Mouse (Mus musculus) CH12.LX (cell line): Measurements from ENCODE around the gene C1qtnf7. TPM values are rescaled to one million over a fixed set of nuclear protein-coding genes. Genes with fewer than 3 reads are reported as not detected.

Source experiments
- DNase-seq: peaks from one replicate; pipeline ENCODE4 v3.0.0-alpha.2; 2013; ENCODE audit errors: extremely low read depth
- H3K27ac ChIP-seq: 2 replicates; pipeline ENCODE4 v1.5.1; 2012; ENCODE audit warnings: low read depth, mild to moderate bottlenecking, control low read depth, moderate library complexity; ENCODE audit not compliant: insufficient read depth
- H3K27me3 ChIP-seq: replicated peaks from 2 replicates; pipeline ENCODE3; 2012; ENCODE audit warnings: inconsistent platforms
- H3K36me3 ChIP-seq, 2 experiments: replicated peaks in 1 of 2; 2 replicates each; pipeline versions ENCODE3 to v1.6.1; 2012; ENCODE audit warnings: inconsistent platforms in 1 of 2, low read length in 1 of 2, mild to moderate bottlenecking in 1 of 2, mixed read lengths in 1 of 2, moderate library complexity in 1 of 2; ENCODE audit not compliant: control insufficient read depth in 1 of 2, insufficient read depth in 1 of 2
- H3K4me1 ChIP-seq, 2 experiments: 2 replicates each; pipeline ENCODE4 v1.6.1; 2012; ENCODE audit warnings: inconsistent platforms in 1 of 2, moderate library complexity in 1 of 2; ENCODE audit not compliant: insufficient read depth in 2 of 2, control insufficient read depth in 1 of 2
- H3K4me2 ChIP-seq: 2 replicates; pipeline ENCODE4 v1.6.1; 2012; ENCODE audit warnings: low read depth, mild to moderate bottlenecking, control low read depth; ENCODE audit not compliant: poor library complexity, insufficient read depth, severe bottlenecking
- H3K4me3 ChIP-seq, 3 experiments: fragments of 150-350 bp in 1 of 3; sonication (generic) in 1 of 3; replicated peaks in 1 of 3; 2 replicates each; pipeline versions ENCODE3 to v1.5.1; 2011 to 2012; ENCODE audit warnings: low read depth in 2 of 3, low read length in 2 of 3, mild to moderate bottlenecking in 2 of 3, moderate library complexity in 2 of 3, control low read depth in 1 of 3, improper control_type of control experiment in 1 of 3, inconsistent platforms in 1 of 3, mixed read lengths in 1 of 3; ENCODE audit not compliant: poor library complexity in 1 of 3
- H3K79me2 ChIP-seq: replicated peaks from 2 replicates; pipeline ENCODE4 v1.6.1; 2012; ENCODE audit warnings: mild to moderate bottlenecking, moderate library complexity; ENCODE audit not compliant: control insufficient read depth, poor library complexity, insufficient read depth, severe bottlenecking; ENCODE audit errors: extremely low read depth
- H3K9ac ChIP-seq: 2 replicates; pipeline ENCODE4 v1.6.1; 2012; ENCODE audit warnings: low read depth, mild to moderate bottlenecking, control low read depth, moderate library complexity; ENCODE audit not compliant: insufficient read depth
- H3K9me3 ChIP-seq: replicated peaks from 2 replicates; pipeline ENCODE3; 2012; ENCODE audit warnings: low read length, inconsistent platforms, mixed read lengths
- CHD1 ChIP-seq: IDR thresholded peaks from 2 replicates; pipeline ENCODE4 v1.6.1; 2012; ENCODE audit warnings: low read depth, low read length, improper control_type of control experiment, inconsistent platforms
- CTCF ChIP-seq, 2 experiments: IDR thresholded peaks in 1 of 2; conservative IDR thresholded peaks in 1 of 2; 2 replicates each; pipeline ENCODE4 v1.5.1; 2011 to 2012; ENCODE audit warnings: low read depth in 2 of 2, low read length in 2 of 2, improper control_type of control experiment in 1 of 2, inconsistent platforms in 1 of 2, mild to moderate bottlenecking in 1 of 2, moderate library complexity in 1 of 2
- E2F4 ChIP-seq: IDR thresholded peaks from 2 replicates; pipeline ENCODE4 v1.6.1; 2011; ENCODE audit warnings: low read depth, low read length, improper control_type of control experiment; ENCODE audit not compliant: insufficient replicate concordance
- ELF1 ChIP-seq: IDR thresholded peaks from 2 replicates; pipeline ENCODE4 v1.6.1; 2014; ENCODE audit warnings: low read depth, mild to moderate bottlenecking, inconsistent platforms, low read length, improper control_type of control experiment
- EP300 ChIP-seq: IDR thresholded peaks from 2 replicates; pipeline ENCODE4 v1.6.1; 2011; ENCODE audit warnings: low read length, improper control_type of control experiment
- ETS1 ChIP-seq: conservative IDR thresholded peaks from 2 replicates; pipeline ENCODE4 v1.6.1; 2012; ENCODE audit warnings: low read depth, mild to moderate bottlenecking, inconsistent platforms, low read length, improper control_type of control experiment, moderate library complexity
- GABPA ChIP-seq: IDR thresholded peaks from 2 replicates; pipeline ENCODE4 v1.6.1; 2012; ENCODE audit warnings: low read depth, low read length, improper control_type of control experiment, inconsistent platforms; ENCODE audit not compliant: insufficient replicate concordance
- JUN ChIP-seq: IDR thresholded peaks from 2 replicates; pipeline ENCODE4 v1.6.1; 2011; ENCODE audit warnings: low read depth, mild to moderate bottlenecking, low read length, improper control_type of control experiment, moderate library complexity; ENCODE audit not compliant: insufficient read depth
- MAFK ChIP-seq: IDR thresholded peaks from 2 replicates; pipeline ENCODE4 v1.6.1; 2011; ENCODE audit warnings: low read length, improper control_type of control experiment; ENCODE audit not compliant: insufficient replicate concordance
- MAZ ChIP-seq: IDR thresholded peaks from 2 replicates; pipeline ENCODE4 v1.6.1; 2012; ENCODE audit warnings: low read depth, mild to moderate bottlenecking, inconsistent platforms, low read length, improper control_type of control experiment, moderate library complexity
- MXI1 ChIP-seq: IDR thresholded peaks from 2 replicates; pipeline ENCODE4 v1.6.1; 2011; ENCODE audit warnings: mild to moderate bottlenecking, low read depth, low read length, improper control_type of control experiment
- MYC ChIP-seq: IDR thresholded peaks from 2 replicates; pipeline ENCODE4 v1.6.1; 2011; ENCODE audit warnings: low read depth, mild to moderate bottlenecking, improper control_type of control experiment, low read length
- PAX5 ChIP-seq: IDR thresholded peaks from 2 replicates; pipeline ENCODE4 v1.6.1; 2012; ENCODE audit warnings: low read length, inconsistent platforms, mixed read lengths
- POLR2A ChIP-seq: IDR thresholded peaks from 2 replicates; pipeline ENCODE4 v1.6.1; 2011; ENCODE audit warnings: low read depth, mild to moderate bottlenecking, improper control_type of control experiment, low read length
- POLR2AphosphoS2 ChIP-seq: IDR thresholded peaks from 2 replicates; pipeline ENCODE4 v1.6.1; 2011; ENCODE audit warnings: low read depth, low read length, improper control_type of control experiment
- RAD21 ChIP-seq: IDR thresholded peaks from 2 replicates; pipeline ENCODE4 v1.6.1; 2011; ENCODE audit warnings: low read depth, mild to moderate bottlenecking, low read length, improper control_type of control experiment, moderate library complexity
- SIN3A ChIP-seq: IDR thresholded peaks from 2 replicates; pipeline ENCODE4 v1.6.1; 2012; ENCODE audit warnings: low read length, improper control_type of control experiment, inconsistent platforms
- SMC3 ChIP-seq: IDR thresholded peaks from 2 replicates; pipeline ENCODE4 v1.6.1; 2011; ENCODE audit warnings: low read depth, low read length, improper control_type of control experiment
- TCF12 ChIP-seq: IDR thresholded peaks from 2 replicates; pipeline ENCODE4 v1.6.1; 2014; ENCODE audit warnings: low read depth, mild to moderate bottlenecking, inconsistent platforms, low read length, improper control_type of control experiment
- USF1 ChIP-seq: IDR thresholded peaks from 2 replicates; pipeline ENCODE4 v1.6.1; 2014; ENCODE audit warnings: low read depth, mild to moderate bottlenecking, inconsistent platforms, low read length, improper control_type of control experiment
- USF2 ChIP-seq: conservative IDR thresholded peaks from 2 replicates; pipeline ENCODE4 v1.6.1; 2011; ENCODE audit warnings: low read depth, low read length, improper control_type of control experiment
- ZKSCAN1 ChIP-seq: IDR thresholded peaks from 2 replicates; pipeline ENCODE4 v1.6.1; 2012; ENCODE audit warnings: low read depth, inconsistent platforms, low read length, improper control_type of control experiment, borderline replicate concordance
- ZMIZ1 ChIP-seq: IDR thresholded peaks from 2 replicates; pipeline ENCODE4 v1.6.1; 2012; ENCODE audit warnings: low read depth, mild to moderate bottlenecking, inconsistent platforms, low read length, improper control_type of control experiment
- ZNF384 ChIP-seq: IDR thresholded peaks from 2 replicates; pipeline ENCODE4 v1.6.1; 2012; ENCODE audit warnings: low read depth, low read length, improper control_type of control experiment, inconsistent platforms
- dilution Hi-C: fragments of 300-500 bp; cut with MboI; formaldehyde crosslinking; loops from 2 replicates; pipeline ENCODE4 v1.14.3; 2020; ENCODE audit warnings: low sequenced_read_pairs; ENCODE audit not compliant: extremely low pct_unique_long_range_greater_than_20kb, extremely low pct_ligation_motif_present
- in situ Hi-C: fragments of 300-500 bp; cut with MboI; formaldehyde crosslinking; loops from 3 replicates; pipeline ENCODE4 v1.14.3; 2019; ENCODE audit warnings: low sequenced_read_pairs, low pct_ligation_motif_present, low pct_unique_long_range_greater_than_20kb, mixed read lengths
- polyA plus RNA-seq: library from polyadenylated mRNA; unstranded; fragments of >175 nt; gene quantifications from 2 replicates; pipeline ENCODE4 v1.2.1, GENCODE M21; 2012; ENCODE audit warnings: low read depth; ENCODE audit not compliant: insufficient read length
- total RNA-seq, 2 experiments: library from RNA; depleted of rRNA; stranded (reverse); fragments of 300-350 nt in 1 of 2; fragments of >200 nt in 1 of 2; gene quantifications; 2 replicates each; pipeline ENCODE4 v1.2.3; 2012 to 2014

The C1qtnf7 gene
- total and polyA plus RNA-seq, 3 experiments: not detected

- Histone ChIP-seq H3K36me3 (no peaks in the 10 kb centered on the region), H3K79me2 (no peaks in the 10 kb centered on the region), H3K4me1 (peaks cover 0 to 7% of the 10 kb centered on the region in 2 experiments; a peak in 1 of 4 replicates), H3K27me3 (no peaks in the 10 kb centered on the region), H3K4me3 (no peak overlapping the region), H3K9ac (no peak overlapping the region), H3K27ac (no peak overlapping the region), H3K4me2 (no peak overlapping the region), H3K9me3 (no peaks in the 10 kb centered on the region)
- DNase-seq: no peak
- TF ChIP-seq E2F4 (no peak), GABPA (no peak), MAFK (no peak), PAX5 (no peak), ZMIZ1 (no peak), ZNF384 (no peak), POLR2AphosphoS2 (no peak), MAZ (no peak), SIN3A (no peak), CTCF (conservative IDR thresholded peaks at IDR 0.05 in 1 of 2, IDR thresholded peaks at IDR 0.05 in 1 of 2; ENCODE audit: low read depth in 2 of 2, low read length in 2 of 2) (no peak), CHD1 (no peak), SMC3 (no peak), ZKSCAN1 (no peak)
- in situ Hi-C loops (no loop called here), dilution Hi-C loops (no loop called here)
Observed at GRCm38 (mm10) chr5:43557436-43557835, 42.1 kb downstream of the C1qtnf7 start.

- H3K4me2 ChIP-seq: no peak overlapping the region
- DNase-seq: no peak
- H3K4me3 ChIP-seq: no peak overlapping the region
- H3K27ac ChIP-seq: no peak overlapping the region
- in situ Hi-C loops: no loop called here
- H3K79me2 ChIP-seq: no peaks in the 10 kb centered on the region
- no peak for TF ChIP-seq JUN
- TF ChIP-seq MYC: no peak
- TF ChIP-seq EP300: no peak
- TF ChIP-seq USF1: no peak
- no peak for TF ChIP-seq ETS1
- no peak for TF ChIP-seq ELF1
- no peak for TF ChIP-seq ZMIZ1
- no peak for TF ChIP-seq TCF12
- no peak for TF ChIP-seq RAD21
- TF ChIP-seq CHD1: no peak
- no peak for TF ChIP-seq MAZ
- TF ChIP-seq E2F4: no peak
- no peak for TF ChIP-seq MXI1
- no peak for TF ChIP-seq USF2
- TF ChIP-seq POLR2A: no peak
- TF ChIP-seq SMC3: no peak
- no peak for TF ChIP-seq CTCF (conservative IDR thresholded peaks at IDR 0.05 in 1 of 2, IDR thresholded peaks at IDR 0.05 in 1 of 2; ENCODE audit: low read depth in 2 of 2, low read length in 2 of 2)
- TF ChIP-seq, all 38 proteins: peak for 0
- no peaks in the 10 kb centered on the region for H3K4me1 ChIP-seq
- no peaks in the 10 kb centered on the region for H3K27me3 ChIP-seq
- H3K36me3 ChIP-seq: no peaks in the 10 kb centered on the region
- H3K9me3 ChIP-seq: no peaks in the 10 kb centered on the region
- H3K9ac ChIP-seq: no peak overlapping the region
- dilution Hi-C loops: no loop called here
Observed at GRCm38 (mm10) chr5:43561639-43562252, 46.4 kb downstream of the C1qtnf7 start.
